In genomic region chr16:5233418-5234313, GRCm38 (mm10) we compare ENCODE assay signal across 7 mouse cellular contexts. TPM values are rescaled to one million over a fixed set of nuclear protein-coding genes. Genes with fewer than 3 reads are reported as not detected.
DNase-seq lines count a peak whose midpoint lies in the region; ATAC-seq lines count a peak whose summit lies in the region.

TSS of gene Alg1 (plus strand) at chr16:5233621.

- WGBS in intestine, embryonic 15.5 days: 2% methylated on average over 47 of the region's 47 CpGs
- WGBS in midbrain, embryonic 10.5 days: 3% methylated on average over 47 of the region's 47 CpGs

- H3K4me2 ChIP-seq in intestine, embryonic 15.5 days (replicated peaks): peak within 1 kb of the TSS; percentile 76

- H3K27me3 ChIP-seq in intestine, embryonic 15.5 days (replicated peaks): no peaks in the 10 kb centered on the region
- no peaks in the 10 kb centered on the region for H3K27me3 ChIP-seq in midbrain, embryonic 10.5 days (ENCODE audit: low read depth, poor library complexity, severe bottlenecking)

- ATAC-seq in intestine, embryonic 15.5 days: peak; percentile 99

- H3K27ac ChIP-seq in intestine, embryonic 15.5 days: no peak within 1 kb of the TSS
- peak within 1 kb of the TSS; percentile 75 for H3K27ac ChIP-seq in midbrain, embryonic 10.5 days (replicated peaks)

- peak within 1 kb of the TSS; percentile 70 for H3K9ac ChIP-seq in intestine, embryonic 15.5 days

- intact Hi-C loops in gastrocnemius, postnatal 36 days (cut with DNase I): no loop called here
- intact Hi-C loops in left cerebral cortex, postnatal 25 days (cut with DNase I): loop anchor here (1.0 kb wide), 1 partner anchor 22 kb away; the partner anchor contains the start of gene Eef2kmt

- H3K36me3 ChIP-seq in intestine, embryonic 15.5 days: peaks cover 4% of the 10 kb centered on the region
- H3K36me3 ChIP-seq in midbrain, embryonic 10.5 days: peaks cover 10% of the 10 kb centered on the region; the same call in 1 of the 2 replicates

- peak within 1 kb of the TSS; percentile 76 for H3K4me3 ChIP-seq in intestine, embryonic 15.5 days (replicated peaks)
- H3K4me3 ChIP-seq in midbrain, embryonic 10.5 days: peak within 1 kb of the TSS; percentile 85

- H3K9me3 ChIP-seq in intestine, embryonic 15.5 days: no peaks in the 10 kb centered on the region
- H3K9me3 ChIP-seq in midbrain, embryonic 10.5 days (replicated peaks): no peaks in the 10 kb centered on the region

- peaks cover 6% of the 10 kb centered on the region; the same call in 1 of the 2 replicates for H3K4me1 ChIP-seq in intestine, embryonic 15.5 days (replicated peaks)
- peaks cover 9% of the 10 kb centered on the region for H3K4me1 ChIP-seq in midbrain, embryonic 10.5 days

- DNase-seq in adrenal gland, adult 2 months: peak; percentile 95
- DNase-seq in embryo, embryonic 11.5 days (ENCODE audit: low read depth, low spot score): peak; percentile 89
- peak; percentile 87 to 93 for DNase-seq in gastrocnemius, postnatal 36 days
- DNase-seq in left cerebral cortex, postnatal 25 days (ENCODE audit: low spot score in 2 of 2): peak; percentile 93 to 96
- DNase-seq in midbrain, embryonic 10.5 days (ENCODE audit: low spot score): peak; percentile 93
- DNase-seq in right cerebral cortex, postnatal 4 days: peak; percentile 94

RNA-seq across cellular contexts. Expression of gene Alg1, which starts in this region (rescaled TPM):
- 10 to 100 TPM; 32.5 to 36.2 TPM for total RNA-seq in adrenal gland, adult 2 months (2021)
- 89.1 and 91.3 TPM in 2 replicates for polyA plus RNA-seq in adrenal gland, adult 2 months (2012; rRNA removed)
- 1 to 10 TPM; 8.6 to 9.8 TPM for total RNA-seq in gastrocnemius, postnatal 36 days (2021)
- polyA plus RNA-seq in intestine, embryonic 15.5 days (2015; fragmentation: Nextera tagmentation; extraction: Ambion mirVana): 29.1 and 37.5 TPM in 2 replicates
- 10 to 100 TPM; 24.2 to 29.0 TPM for total RNA-seq in left cerebral cortex, postnatal 25 days (2021)
- 25.0 and 25.3 TPM in 2 replicates for polyA plus RNA-seq in midbrain, embryonic 10.5 days (2016; fragmentation: Nextera tagmentation; extraction: Ambion mirVana)
